Mouse (Mus musculus): ENCODE data around the gene Ttll1.

DNA sequence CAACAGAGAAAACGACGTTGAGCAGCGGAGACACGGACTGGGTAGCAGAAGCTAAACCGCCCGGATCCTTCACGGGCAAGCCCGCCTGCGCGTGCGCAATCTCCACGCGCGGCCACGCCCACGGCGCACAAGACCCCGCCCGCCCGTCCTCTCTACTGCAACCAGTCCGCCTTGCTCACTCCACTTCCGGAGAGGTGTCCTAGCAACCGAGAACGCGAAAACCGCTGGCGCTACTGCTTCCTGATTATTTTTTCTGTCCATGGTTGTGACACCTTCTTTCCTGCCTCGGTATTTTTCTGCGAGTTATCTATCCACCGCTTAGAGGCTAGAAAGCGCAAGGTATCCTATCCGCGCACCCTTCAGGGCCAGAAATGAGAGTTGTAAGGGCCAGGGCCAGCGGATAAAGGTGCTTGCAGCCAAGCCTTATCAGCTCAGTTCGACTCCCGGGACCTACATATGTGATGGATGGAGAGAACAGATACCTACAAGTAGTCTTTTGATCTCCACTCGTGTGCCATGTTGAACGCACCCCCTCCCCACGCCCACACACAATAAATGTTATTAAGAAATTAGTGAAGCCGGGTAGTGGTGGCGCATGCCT, at the start of gene Ttll1:
- TF ChIP-seq CTCF (IDR thresholded peaks at IDR 0.05; ENCODE audit: low read depth) (no peak), EP300 (IDR thresholded peaks at IDR 0.05; ENCODE audit: low read depth) (no peak)

Measured in heart, postnatal 0 days (tissue).